In genomic region chr7:34538310-34539055, GRCm38 (mm10) we compare ENCODE assay signal across 29 mouse cellular contexts.
A peak's percentile ranks its signal among the peaks of the same experiment; 100 is the strongest.
DNase-seq lines count a peak whose midpoint lies in the region; ATAC-seq and TF ChIP-seq lines count a peak whose summit lies in the region.
"Had no signal": no experiment of that assay in that cellular context is flagged by ENCODE, and none has a peak within 500 bp of the region (broad histone marks: within the 10 kb centered on the region; RNA-seq: fewer than 3 reads in every experiment).

No protein-coding gene starts in this region.

- H3K36me3 ChIP-seq in heart, embryonic 10.5 days = no peaks in the 10 kb centered on the region
- peaks cover 7% of the 10 kb centered on the region for H3K36me3 ChIP-seq in E14TG2a.4 (ENCODE audit: insufficient read depth, low read length)
- H3K36me3 ChIP-seq in forebrain, embryonic 10.5 days (replicated peaks) = no peaks in the 10 kb centered on the region
- no peaks in the 10 kb centered on the region for H3K36me3 ChIP-seq in forebrain, embryonic 15.5 days
- H3K36me3 ChIP-seq: embryonic facial prominence, embryonic 12.5 days; hindbrain, embryonic 12.5 days; limb, embryonic 10.5 days; limb, embryonic 15.5 days; liver, embryonic 13.5 days; neural tube, embryonic 13.5 days had no signal

- DNase-seq in heart, embryonic 10.5 days (ENCODE audit: low spot score) = peak; percentile 46
- no peak for DNase-seq in heart, adult 11 months
- peak; percentile 25 for DNase-seq in forebrain, embryonic 10.5 days (ENCODE audit: extremely low spot score, low spot score)
- DNase-seq in right cerebral cortex, postnatal 25 days = no peak
- DNase-seq in layer of hippocampus, postnatal 10 days (ENCODE audit: low spot score in 2 of 2) = no peak
- DNase-seq in adrenal gland, postnatal 36 days = no peak
- DNase-seq: adrenal gland, adult 2 months; cerebellum, adult 8-10 months; cerebellum, postnatal 36 days; gastrocnemius, postnatal 14 days; heart, postnatal 36 days; kidney, adult 11 months; kidney, postnatal 4 days; liver, embryonic 13.5 days; lung, adult 18-20 months; lung, postnatal 4 days; right cerebral cortex, postnatal 14 days; spleen, adult 18-20 months; thymus, postnatal 14 days had no signal

- H3K9ac ChIP-seq in forebrain, embryonic 15.5 days (replicated peaks) = no peak overlapping the region
- H3K9ac ChIP-seq: embryonic facial prominence, embryonic 12.5 days; hindbrain, embryonic 12.5 days; limb, embryonic 15.5 days; liver, embryonic 13.5 days; neural tube, embryonic 13.5 days had no signal

- no peaks in the 10 kb centered on the region for H3K9me3 ChIP-seq in heart, embryonic 10.5 days
- no peaks in the 10 kb centered on the region for H3K9me3 ChIP-seq in E14TG2a.4 (ENCODE audit: low read length)
- peaks cover 16% of the 10 kb centered on the region; the same call in 1 of the 2 replicates for H3K9me3 ChIP-seq in forebrain, embryonic 10.5 days
- no peaks in the 10 kb centered on the region for H3K9me3 ChIP-seq in forebrain, embryonic 15.5 days
- H3K9me3 ChIP-seq: hindbrain, embryonic 12.5 days; limb, embryonic 10.5 days; limb, embryonic 15.5 days had no signal

- no peaks in the 10 kb centered on the region for H3K4me1 ChIP-seq in heart, embryonic 10.5 days
- peaks cover 88% of the 10 kb centered on the region for H3K4me1 ChIP-seq in E14TG2a.4 (replicated peaks; ENCODE audit: low read depth, low read length)
- peaks cover 13% of the 10 kb centered on the region; the same call in 1 of the 2 replicates for H3K4me1 ChIP-seq in forebrain, embryonic 10.5 days
- H3K4me1 ChIP-seq in forebrain, embryonic 15.5 days = no peaks in the 10 kb centered on the region; the same call in 1 of the 2 replicates
- H3K4me1 ChIP-seq: embryonic facial prominence, embryonic 12.5 days; hindbrain, embryonic 12.5 days; limb, embryonic 10.5 days; limb, embryonic 15.5 days; liver, embryonic 13.5 days; megakaryocyte, embryonic 14.5 days; neural tube, embryonic 13.5 days had no signal

- H3K4me3 ChIP-seq in heart, embryonic 10.5 days = no peak overlapping the region
- peak overlapping the region; percentile 48 for H3K4me3 ChIP-seq in E14TG2a.4 (replicated peaks; ENCODE audit: low read length)
- no peak overlapping the region for H3K4me3 ChIP-seq in forebrain, embryonic 10.5 days
- no peak overlapping the region for H3K4me3 ChIP-seq in forebrain, embryonic 15.5 days
- H3K4me3 ChIP-seq: embryonic facial prominence, embryonic 12.5 days; hindbrain, embryonic 12.5 days; limb, embryonic 10.5 days; limb, embryonic 15.5 days; liver, embryonic 13.5 days; megakaryocyte, embryonic 14.5 days; neural tube, embryonic 13.5 days had no signal

- no peaks in the 10 kb centered on the region for H3K27me3 ChIP-seq in heart, embryonic 10.5 days (ENCODE audit: insufficient read depth, poor library complexity, severe bottlenecking)
- no peaks in the 10 kb centered on the region; the same call in 1 of the 2 replicates for H3K27me3 ChIP-seq in E14TG2a.4 (ENCODE audit: insufficient read depth, low read length)
- no peaks in the 10 kb centered on the region for H3K27me3 ChIP-seq in forebrain, embryonic 10.5 days (ENCODE audit: poor library complexity, severe bottlenecking)
- H3K27me3 ChIP-seq in forebrain, embryonic 15.5 days = no peaks in the 10 kb centered on the region
- H3K27me3 ChIP-seq: embryonic facial prominence, embryonic 12.5 days; hindbrain, embryonic 12.5 days; limb, embryonic 15.5 days; liver, embryonic 13.5 days; megakaryocyte, embryonic 14.5 days; neural tube, embryonic 13.5 days had no signal

- no peak overlapping the region for H3K4me2 ChIP-seq in forebrain, embryonic 15.5 days (replicated peaks)
- H3K4me2 ChIP-seq: embryonic facial prominence, embryonic 12.5 days; heart, embryonic 11.5 days; hindbrain, embryonic 12.5 days; limb, embryonic 15.5 days; liver, embryonic 13.5 days; neural tube, embryonic 13.5 days had no signal

- TF ChIP-seq CTCF in E14TG2a.4 (conservative IDR thresholded peaks at IDR 0.05; ENCODE audit: low read length) = no peak

- peak; percentile 82 for ATAC-seq in forebrain, embryonic 15.5 days (replicated peaks)
- ATAC-seq: lung, postnatal 0 days had no signal

- WGBS in heart, embryonic 10.5 days = 89% methylated on average over 20 of the region's 20 CpGs
- 79% methylated on average over 20 of the region's 20 CpGs for WGBS in forebrain, embryonic 10.5 days
- WGBS in forebrain, embryonic 15.5 days = 31% methylated on average over 20 of the region's 20 CpGs

- no peak overlapping the region for H3K27ac ChIP-seq in heart, embryonic 10.5 days
- H3K27ac ChIP-seq in forebrain, embryonic 10.5 days = peak overlapping the region; percentile 77
- no peak overlapping the region for H3K27ac ChIP-seq in forebrain, embryonic 15.5 days (replicated peaks)
- H3K27ac ChIP-seq: embryonic facial prominence, embryonic 12.5 days; hindbrain, embryonic 12.5 days; limb, embryonic 10.5 days; limb, embryonic 15.5 days; liver, embryonic 13.5 days; neural tube, embryonic 13.5 days had no signal

Comparison
In these comparisons a context has a peak if more than half of its experiments do, and no peak if none do; other contexts are left out.
1. DNase-seq: peak in heart, embryonic 10.5 days (single experiment) and forebrain, embryonic 10.5 days (single experiment); none in heart, adult 11 months (single experiment), right cerebral cortex, postnatal 25 days (single experiment), layer of hippocampus, postnatal 10 days (0 of 2) and adrenal gland, postnatal 36 days (0 of 2).